ENCODE assay signal across 8 mouse cellular contexts in genomic region chr2:101715650-101716323, GRCm38 (mm10). TPM values are rescaled to one million over a fixed set of nuclear protein-coding genes. Genes with fewer than 3 reads are reported as not detected.
DNase-seq lines count a peak whose midpoint lies in the region; ATAC-seq lines count a peak whose summit lies in the region.

No protein-coding gene starts in this region.

- ATAC-seq in granulocyte monocyte progenitor cell, adult 5-6 weeks (replicated peaks; ENCODE audit: poor library complexity, severe bottlenecking): peak; percentile 85

- DNase-seq in gastrocnemius, postnatal 10 days: peak; percentile 60
- no peak for DNase-seq in gastrocnemius, adult 8-10 months (ENCODE audit: low spot score in 2 of 2)
- peak; percentile 47 for DNase-seq in right cerebral cortex, postnatal 4 days
- DNase-seq in right cerebral cortex, postnatal 36 days (ENCODE audit: low spot score in 2 of 2): no peak
- DNase-seq in lung, postnatal 36 days: peak; percentile 78
- peak; percentile 10 to 14 for DNase-seq in thymus, adult 18-20 months
- no peak for DNase-seq in Muller cell, postnatal 12 days (ENCODE audit: inconsistent ontology term)

RNA-seq across cellular contexts. Expression of gene Traf6, which starts 37.6 kb away (rescaled TPM):
- total RNA-seq in gastrocnemius, postnatal 10 days (2021): 10 to 100 TPM; 11.5 to 12.1 TPM
- 10 to 100 TPM in 3 of 4 experiments, 1 to 10 TPM in 1; 9.4 to 13.3 (median 10.7) TPM for total RNA-seq in gastrocnemius, adult 8-10 months (2022)
- 21.6 and 21.9 TPM in 2 replicates for total RNA-seq in granulocyte monocyte progenitor cell, adult 5-6 weeks (2014; fragmentation: Nextera tagmentation)
- total RNA-seq in granulocyte monocyte progenitor cell, adult 5-6 weeks (2017): 15.3 and 22.9 TPM in 2 replicates

Comparison
In these comparisons a context has a peak if more than half of its experiments do, and no peak if none do; other contexts are left out.
1. DNase-seq: peak in gastrocnemius, postnatal 10 days (single experiment), right cerebral cortex, postnatal 4 days (single experiment), lung, postnatal 36 days (single experiment) and thymus, adult 18-20 months (2 of 2); none in gastrocnemius, adult 8-10 months (0 of 2), right cerebral cortex, postnatal 36 days (0 of 2) and Muller cell, postnatal 12 days (single experiment).